Mouse (Mus musculus) right cerebral cortex, postnatal 4 days (tissue): ENCODE results near the gene Adgrb3.
"Not testable (repeated sequence)": the region's sequence is repeated elsewhere in the genome, so short reads cannot be mapped to it uniquely, and the experiment has no call there.

Source experiments
- DNase-seq: peaks from one replicate; pipeline ENCODE4 v3.0.0-alpha.2; 2022

Adgrb3 gene

GRCm38 (mm10) chr1:25085616-25086372 is 743.7 kb downstream of the Adgrb3 start:
- no peak for DNase-seq

DNA sequence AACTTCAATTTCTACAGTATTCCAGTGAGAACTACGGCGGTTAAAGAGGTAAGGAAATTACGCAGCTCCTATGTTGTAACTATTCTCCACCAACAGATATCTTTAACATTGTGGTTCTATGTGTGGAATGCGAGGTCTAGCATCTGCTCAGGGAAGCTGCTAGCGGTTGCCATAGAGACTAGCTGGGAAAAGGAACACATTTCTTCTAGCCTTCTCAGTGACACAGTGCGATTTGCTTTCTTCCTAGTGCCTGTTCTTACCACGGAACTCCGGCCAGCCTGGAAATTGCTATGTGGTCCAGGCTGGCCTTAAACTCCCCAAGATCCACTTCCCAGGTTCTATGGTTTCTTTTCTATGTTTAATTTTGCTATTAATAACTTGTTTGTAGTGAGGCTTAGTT is 747.1 kb downstream of the Adgrb3 start:
- DNase-seq = no peak

GRCm38 (mm10) chr1:25081265-25081849 is 748.1 kb downstream of the Adgrb3 start:
- DNase-seq = no peak

DNA sequence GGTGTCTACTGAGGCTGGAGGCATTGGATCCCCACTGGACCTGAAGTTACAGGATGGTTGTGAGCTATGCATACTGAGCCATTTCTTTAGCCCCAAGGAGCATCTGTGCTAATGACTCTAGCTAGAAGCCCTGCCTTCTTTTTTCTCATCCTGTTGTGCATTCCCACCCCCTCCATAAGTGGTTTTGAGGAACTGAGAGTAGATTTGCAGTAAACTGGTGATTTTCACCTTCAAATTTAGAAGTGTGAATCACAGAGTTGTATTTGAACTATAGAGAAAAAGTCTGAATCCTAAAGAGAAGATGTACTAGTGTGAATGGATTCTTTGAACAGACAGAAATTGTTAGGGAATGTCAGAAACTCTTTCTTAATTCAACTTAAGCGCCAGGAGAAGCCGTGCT is 750.1 kb downstream of the Adgrb3 start:
- DNase-seq = no peak

DNA sequence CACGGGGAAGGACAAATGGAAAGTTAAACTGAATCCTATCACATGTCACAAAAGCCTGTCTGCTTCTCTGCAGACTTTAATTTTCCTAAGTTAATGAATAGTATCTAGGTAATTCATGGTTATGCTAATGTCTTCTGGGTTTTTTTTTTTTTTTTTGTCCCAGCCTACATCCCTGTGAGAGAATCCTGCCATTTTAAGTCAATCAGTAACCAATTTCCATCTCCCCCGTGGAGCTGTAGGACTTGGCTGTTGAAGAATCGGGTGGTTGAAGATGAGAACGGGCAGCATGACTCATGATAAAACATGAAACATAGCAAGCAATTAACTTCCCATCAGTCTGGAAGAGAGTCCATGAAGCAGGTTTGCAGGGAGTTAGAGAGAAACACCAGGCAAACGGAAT is 753.6 kb downstream of the Adgrb3 start:
- DNase-seq = no peak

GRCm38 (mm10) chr1:25063964-25064363 is 765.5 kb downstream of the Adgrb3 start:
- no peak for DNase-seq

DNA sequence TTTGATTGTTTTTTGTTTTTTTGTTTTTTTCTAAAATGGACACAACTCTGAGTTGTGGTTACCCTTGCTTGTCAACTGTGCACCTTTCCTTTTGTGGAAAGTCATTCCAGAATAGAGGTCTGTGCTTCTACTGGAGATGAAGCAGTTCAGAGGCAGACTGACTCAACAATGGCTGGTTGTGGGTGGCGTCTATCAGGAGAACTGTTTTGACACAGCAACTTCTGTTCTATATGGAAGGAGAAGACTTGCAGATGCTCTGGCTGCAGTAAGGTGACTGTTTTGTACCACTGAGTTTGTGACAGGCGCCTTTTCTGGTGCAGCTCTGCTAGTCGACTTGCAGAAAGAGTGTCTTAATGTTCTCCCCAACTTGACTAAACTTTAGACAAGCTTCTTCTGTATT is 768.6 kb downstream of the Adgrb3 start:
- no peak for DNase-seq

DNA sequence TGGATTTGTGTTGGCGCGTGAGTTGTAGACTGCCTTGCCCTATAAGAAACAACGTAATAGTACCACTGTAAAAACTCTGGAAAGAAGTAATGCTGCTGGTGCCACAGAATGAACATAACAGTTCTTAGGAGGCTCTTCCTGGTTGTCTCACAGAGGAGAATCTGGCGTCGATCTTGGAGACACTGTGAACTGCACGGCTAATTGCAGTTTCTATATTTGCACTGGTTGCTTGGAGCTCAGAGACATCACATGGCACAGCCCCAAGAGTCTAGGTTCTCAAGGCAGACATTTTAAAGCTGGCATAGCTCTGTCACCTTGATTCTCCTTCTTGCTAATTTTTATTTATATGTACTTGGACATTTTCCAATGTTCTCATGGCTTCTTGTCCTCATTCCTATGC is 769.3 kb downstream of the Adgrb3 start:
- no peak for DNase-seq

DNA sequence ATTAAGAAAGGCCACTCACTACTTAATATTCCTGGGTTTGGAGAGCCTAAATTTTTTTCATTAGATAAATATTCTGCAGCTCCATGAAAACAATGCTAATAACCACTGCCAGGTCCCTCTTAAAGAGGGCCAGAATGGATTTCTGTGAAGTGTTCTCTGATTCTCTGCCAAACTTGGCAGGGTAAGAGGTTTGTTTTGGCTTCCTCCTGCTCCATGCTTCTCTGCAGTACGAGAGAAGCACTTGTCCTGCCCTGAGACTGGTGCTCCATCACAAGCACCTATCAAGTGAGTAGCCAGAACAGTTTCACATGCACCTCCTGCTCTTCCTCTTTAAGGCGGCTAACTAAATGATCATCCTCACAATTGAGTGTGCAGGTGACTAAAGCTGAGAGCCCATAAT is 771.9 kb downstream of the Adgrb3 start:
- no peak for DNase-seq

- no peak for DNase-seq
Observed at GRCm38 (mm10) chr1:25057212-25057611, 772.3 kb downstream of the Adgrb3 start.

- no peak for DNase-seq
Observed at GRCm38 (mm10) chr1:25042091-25042490, 787.4 kb downstream of the Adgrb3 start.

- no peak for DNase-seq
Observed at GRCm38 (mm10) chr1:25034161-25034560, 795.3 kb downstream of the Adgrb3 start.

- no peak for DNase-seq
Observed at GRCm38 (mm10) chr1:25033155-25034095, 796.1 kb downstream of the Adgrb3 start.

GRCm38 (mm10) chr1:25023156-25023555 is 806.4 kb downstream of the Adgrb3 start:
- DNase-seq = no peak

- not testable (repeated sequence) for DNase-seq
Observed at GRCm38 (mm10) chr1:25017851-25018250, 811.7 kb downstream of the Adgrb3 start.
